Mouse (Mus musculus): ENCODE data around the gene Spata2. TPM values are rescaled to one million over a fixed set of nuclear protein-coding genes. Genes with fewer than 3 reads are reported as not detected.

Spata2 gene
- polyA plus RNA-seq, 1 experiment from 2014 or later: 15.7 TPM

DNA sequence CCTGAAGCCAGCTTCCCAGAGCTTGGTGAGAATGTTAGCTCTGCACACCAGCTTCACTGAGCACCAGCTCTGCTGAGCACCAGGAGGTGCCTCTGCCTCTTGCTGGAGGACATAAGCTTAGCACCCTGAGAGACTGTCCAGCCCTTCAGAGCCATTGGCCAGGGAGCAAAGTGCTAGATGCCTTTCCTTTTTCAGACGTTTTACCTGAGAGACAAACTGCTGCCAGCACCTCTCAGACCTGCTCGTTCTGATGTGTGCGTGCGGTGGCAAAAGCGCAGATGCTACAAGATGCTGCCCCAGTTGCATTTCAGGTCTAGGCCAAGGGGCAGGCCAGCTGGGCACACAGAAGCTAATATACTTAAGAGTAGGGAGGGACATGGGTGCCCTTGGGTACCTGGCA is 17.1 kb downstream of the Spata2 start:
- Histone ChIP-seq H3K4me1 (peaks cover 15% of the 10 kb centered on the region), H3K4me2 (no peak overlapping the region), H3K27ac (peak overlapping the region; percentile 20), H3K9ac (no peak overlapping the region), H3K36me3 (peaks cover 41% of the 10 kb centered on the region), H3K4me3 (no peak overlapping the region), H3K27me3 (no peaks in the 10 kb centered on the region), H3K9me3 (no peaks in the 10 kb centered on the region)
- no peak for ATAC-seq (ENCODE audit: borderline replicate concordance, extremely low read depth, low FRiP score, low TSS enrichment)
- 73% methylated on average over 5 of the region's 5 CpGs for WGBS

DNA sequence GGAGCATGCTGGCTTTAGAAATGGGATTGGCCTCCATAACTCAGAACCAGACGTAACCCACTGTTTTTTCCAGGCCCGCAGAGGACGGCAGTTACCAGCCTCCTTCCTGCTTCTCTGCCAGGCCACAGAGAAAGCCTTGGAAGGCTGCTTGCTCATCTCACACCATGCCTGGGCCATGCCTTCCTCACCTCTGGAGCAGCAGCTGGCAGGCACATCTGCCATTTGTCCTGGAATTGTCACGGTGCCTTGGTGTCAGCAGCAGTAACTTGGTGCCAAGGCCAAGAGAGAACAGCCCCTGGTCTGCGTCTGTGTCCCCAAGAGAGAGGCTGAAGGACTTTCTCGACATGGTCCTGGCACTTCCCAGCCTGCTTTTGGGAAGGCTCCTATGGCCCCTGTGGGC is 18.5 kb downstream of the Spata2 start:
- H3K9ac ChIP-seq: no peak overlapping the region
- no peak overlapping the region for H3K4me3 ChIP-seq
- peaks cover 15% of the 10 kb centered on the region for H3K4me1 ChIP-seq
- H3K4me2 ChIP-seq: no peak overlapping the region
- peaks cover 54% of the 10 kb centered on the region for H3K36me3 ChIP-seq
- no peak for ATAC-seq (ENCODE audit: borderline replicate concordance, extremely low read depth, low FRiP score, low TSS enrichment)
- no peak overlapping the region for H3K27ac ChIP-seq
- no peaks in the 10 kb centered on the region for H3K9me3 ChIP-seq
- no peaks in the 10 kb centered on the region for H3K27me3 ChIP-seq
- 83% methylated on average over 6 of the region's 6 CpGs for WGBS

DNA sequence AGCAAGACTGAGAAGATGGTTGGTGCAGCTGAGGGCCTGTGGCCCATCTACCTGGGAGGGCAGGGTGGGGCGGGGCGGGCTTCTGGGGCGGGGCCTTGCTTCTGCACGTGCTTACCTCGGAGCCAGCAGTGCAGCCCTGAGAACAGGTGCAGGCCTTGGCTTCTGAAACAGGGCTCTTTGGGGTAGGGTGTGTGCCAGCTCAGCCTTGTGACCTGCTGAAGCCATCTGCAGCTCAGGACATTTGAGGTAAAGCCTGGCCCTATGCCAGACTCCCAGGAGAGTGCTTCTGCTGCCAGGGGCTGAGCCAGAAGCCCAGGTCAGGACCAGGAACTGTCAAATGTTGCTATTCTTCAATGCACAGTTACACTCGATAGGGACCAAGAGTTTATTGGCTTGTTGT is 21.1 kb downstream of the Spata2 start:
- peaks cover 66% of the 10 kb centered on the region for H3K36me3 ChIP-seq
- WGBS: 84% methylated on average over 6 of the region's 6 CpGs

DNA sequence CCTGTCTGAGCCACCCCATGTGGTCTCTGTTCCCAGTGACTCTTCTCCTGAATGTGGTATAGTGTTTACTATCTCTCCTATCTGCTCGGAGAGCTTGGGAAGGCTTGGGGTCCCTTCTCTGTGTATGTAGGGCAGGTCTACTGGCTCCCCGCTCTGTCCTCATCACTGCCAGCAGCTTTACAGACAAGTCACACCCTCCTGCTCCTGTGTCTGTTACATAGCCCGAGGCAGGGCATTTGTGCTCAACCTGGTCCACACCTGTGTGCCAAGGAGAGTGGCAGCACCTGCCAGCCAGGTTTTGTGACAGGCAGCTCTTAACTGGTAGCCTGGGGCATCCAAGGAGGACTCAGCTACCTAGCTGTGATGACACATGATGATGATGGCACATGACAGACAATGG is 22.1 kb downstream of the Spata2 start:
- H3K36me3 ChIP-seq: peaks cover 72% of the 10 kb centered on the region
- no peaks in the 10 kb centered on the region for H3K9me3 ChIP-seq
- no peak for ATAC-seq (ENCODE audit: borderline replicate concordance, extremely low read depth, low FRiP score, low TSS enrichment)
- H3K9ac ChIP-seq: no peak overlapping the region
- H3K4me1 ChIP-seq: no peaks in the 10 kb centered on the region; the same call in 1 of the 2 replicates
- no peak overlapping the region for H3K4me3 ChIP-seq
- no peaks in the 10 kb centered on the region for H3K27me3 ChIP-seq
- 84% methylated on average over 3 of the region's 3 CpGs for WGBS
- no peak overlapping the region for H3K4me2 ChIP-seq
- H3K27ac ChIP-seq: no peak overlapping the region

More for the DNA sequence above, 21.1 kb downstream of the Spata2 start:
- Histone ChIP-seq H3K4me3 (no peak overlapping the region), H3K9me3 (no peaks in the 10 kb centered on the region), H3K9ac (no peak overlapping the region), H3K4me1 (peaks cover 10% of the 10 kb centered on the region), H3K4me2 (no peak overlapping the region), H3K27ac (no peak overlapping the region), H3K27me3 (no peaks in the 10 kb centered on the region)
- no peak for ATAC-seq (ENCODE audit: borderline replicate concordance, extremely low read depth, low FRiP score, low TSS enrichment)

DNA sequence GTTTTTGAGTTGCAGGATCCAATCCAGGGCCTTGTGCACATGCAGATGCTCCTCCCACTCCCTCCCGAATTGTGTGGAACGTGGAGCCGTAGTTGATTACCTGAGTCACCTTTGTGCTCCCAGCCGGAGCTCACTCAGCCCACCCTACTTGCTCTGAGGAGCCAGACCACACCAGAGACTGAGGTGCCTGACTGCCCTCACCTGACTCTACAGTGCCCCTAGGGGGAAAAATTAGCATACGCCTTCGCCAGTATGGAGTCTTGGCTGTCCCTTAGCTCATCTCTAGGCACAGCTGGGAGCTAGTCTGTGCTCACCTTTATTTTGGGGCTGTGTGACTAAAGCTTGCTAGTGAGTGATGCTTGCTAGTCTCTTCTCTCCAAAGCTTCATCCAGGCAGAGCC is 24.2 kb downstream of the Spata2 start:
- no peaks in the 10 kb centered on the region for H3K4me1 ChIP-seq
- WGBS: 74% methylated on average over 6 of the region's 6 CpGs
- no peak for ATAC-seq (ENCODE audit: borderline replicate concordance, extremely low read depth, low FRiP score, low TSS enrichment)
- no peaks in the 10 kb centered on the region for H3K9me3 ChIP-seq
- H3K27ac ChIP-seq: no peak overlapping the region
- no peak overlapping the region for H3K4me2 ChIP-seq
- no peaks in the 10 kb centered on the region for H3K27me3 ChIP-seq
- H3K4me3 ChIP-seq: no peak overlapping the region
- H3K36me3 ChIP-seq: peaks cover 64% of the 10 kb centered on the region
- H3K9ac ChIP-seq: no peak overlapping the region

DNA sequence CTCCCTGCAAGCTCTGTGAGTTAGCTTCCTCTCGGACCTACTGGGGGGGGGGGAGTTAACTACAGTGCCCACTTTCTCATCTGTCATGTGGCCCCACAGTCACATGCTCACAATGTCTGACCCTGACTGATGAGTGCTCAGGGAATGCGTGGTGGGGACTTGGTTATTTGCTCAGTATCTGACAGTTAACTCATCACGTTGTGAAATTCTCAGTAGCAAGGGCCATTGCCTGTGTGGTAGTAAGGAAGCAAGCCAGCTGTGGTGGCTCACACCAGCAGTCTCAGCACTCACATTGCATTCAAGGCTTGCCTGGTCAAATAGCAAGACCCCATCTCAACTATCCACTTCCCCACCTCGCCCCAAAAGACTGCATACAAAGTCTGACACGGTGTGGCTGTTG is 25.5 kb downstream of the Spata2 start:
- Histone ChIP-seq H3K4me3 (no peak overlapping the region), H3K9me3 (no peaks in the 10 kb centered on the region), H3K9ac (no peak overlapping the region), H3K4me2 (no peak overlapping the region), H3K4me1 (no peaks in the 10 kb centered on the region), H3K27me3 (no peaks in the 10 kb centered on the region), H3K27ac (no peak overlapping the region), H3K36me3 (peaks cover 57% of the 10 kb centered on the region)
- no peak for ATAC-seq (ENCODE audit: borderline replicate concordance, extremely low read depth, low FRiP score, low TSS enrichment)
- WGBS: 49% methylated on average over 5 of the region's 5 CpGs

DNA sequence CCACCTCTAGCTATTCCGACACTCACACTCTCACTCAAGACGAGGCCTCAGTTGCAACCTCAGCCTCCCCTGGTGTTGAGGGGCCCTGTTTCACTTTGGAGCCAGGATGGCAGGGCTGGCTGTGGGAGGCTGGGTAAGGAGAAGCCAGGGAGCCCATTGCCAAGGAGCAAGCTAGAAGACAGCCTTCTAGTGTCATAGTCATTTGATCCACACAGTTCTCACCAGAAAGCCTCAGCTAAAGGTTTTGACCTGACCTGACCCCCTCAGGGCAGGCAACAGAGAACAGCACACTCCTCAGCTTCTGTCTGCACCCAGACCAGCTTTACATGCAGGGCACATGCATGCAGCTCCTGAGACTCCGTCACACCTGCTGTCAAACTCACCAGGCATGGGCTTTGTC is 26.7 kb downstream of the Spata2 start:
- no peak overlapping the region for H3K4me3 ChIP-seq
- no peak overlapping the region for H3K4me2 ChIP-seq
- H3K36me3 ChIP-seq: peaks cover 45% of the 10 kb centered on the region
- no peak overlapping the region for H3K9ac ChIP-seq
- H3K9me3 ChIP-seq: no peaks in the 10 kb centered on the region
- H3K4me1 ChIP-seq: no peaks in the 10 kb centered on the region
- no peaks in the 10 kb centered on the region for H3K27me3 ChIP-seq
- ATAC-seq (ENCODE audit: borderline replicate concordance, extremely low read depth, low FRiP score, low TSS enrichment): no peak
- WGBS: 85% methylated on average over 3 of the region's 3 CpGs
- H3K27ac ChIP-seq: no peak overlapping the region

DNA sequence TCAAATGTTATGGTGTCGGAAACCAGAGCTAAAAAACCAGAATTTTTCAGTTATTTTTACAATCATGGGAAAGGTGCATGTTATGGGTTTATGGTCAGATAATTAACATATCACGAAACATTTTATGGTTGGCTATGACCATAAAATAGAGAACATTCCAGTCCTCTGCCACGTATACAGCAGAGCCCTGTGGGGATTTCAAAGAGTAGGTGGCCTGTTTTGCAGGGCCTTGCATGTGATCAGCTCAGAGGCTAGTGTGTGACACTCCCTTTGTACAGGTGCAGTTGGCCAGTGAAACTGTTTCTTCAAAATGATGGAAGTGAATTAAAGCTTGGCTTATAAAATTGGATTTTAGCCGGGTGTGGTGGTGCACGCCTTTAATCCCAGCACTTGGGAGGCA is 28.9 kb downstream of the Spata2 start:
- no peak overlapping the region for H3K4me2 ChIP-seq
- H3K9me3 ChIP-seq: no peaks in the 10 kb centered on the region
- no peak overlapping the region for H3K4me3 ChIP-seq
- WGBS: 96% methylated on average over 5 of the region's 5 CpGs
- H3K4me1 ChIP-seq: no peaks in the 10 kb centered on the region
- no peak overlapping the region for H3K27ac ChIP-seq
- ATAC-seq (ENCODE audit: borderline replicate concordance, extremely low read depth, low FRiP score, low TSS enrichment): no peak
- peaks cover 30% of the 10 kb centered on the region for H3K36me3 ChIP-seq
- no peaks in the 10 kb centered on the region for H3K27me3 ChIP-seq
- H3K9ac ChIP-seq: no peak overlapping the region

DNA sequence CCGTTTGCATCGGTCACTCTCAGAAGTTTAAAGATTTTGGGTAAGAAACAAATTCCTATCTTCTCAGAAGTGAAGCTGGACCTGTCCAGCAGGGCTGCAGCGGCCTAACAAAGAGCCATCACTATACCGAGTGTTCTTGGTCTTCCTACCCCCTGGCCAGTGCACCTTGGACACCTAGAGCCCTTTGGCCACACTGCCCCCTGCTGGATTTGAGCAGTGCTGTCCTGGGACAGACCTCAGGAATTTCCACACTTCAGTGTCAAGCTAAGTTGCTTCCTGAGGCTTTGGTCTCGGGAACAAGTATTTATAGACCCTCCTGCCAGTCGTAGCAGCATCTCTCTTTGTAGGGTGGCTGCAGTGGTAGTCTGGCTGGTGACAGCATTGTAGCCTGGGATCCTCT is 29.7 kb downstream of the Spata2 start:
- ATAC-seq (ENCODE audit: borderline replicate concordance, extremely low read depth, low FRiP score, low TSS enrichment): no peak
- Histone ChIP-seq H3K9ac (no peak overlapping the region), H3K4me3 (no peak overlapping the region), H3K9me3 (no peaks in the 10 kb centered on the region), H3K27me3 (no peaks in the 10 kb centered on the region), H3K36me3 (peaks cover 29% of the 10 kb centered on the region), H3K27ac (no peak overlapping the region), H3K4me1 (no peaks in the 10 kb centered on the region), H3K4me2 (no peak overlapping the region)
- 52% methylated on average over 6 of the region's 6 CpGs for WGBS

DNA sequence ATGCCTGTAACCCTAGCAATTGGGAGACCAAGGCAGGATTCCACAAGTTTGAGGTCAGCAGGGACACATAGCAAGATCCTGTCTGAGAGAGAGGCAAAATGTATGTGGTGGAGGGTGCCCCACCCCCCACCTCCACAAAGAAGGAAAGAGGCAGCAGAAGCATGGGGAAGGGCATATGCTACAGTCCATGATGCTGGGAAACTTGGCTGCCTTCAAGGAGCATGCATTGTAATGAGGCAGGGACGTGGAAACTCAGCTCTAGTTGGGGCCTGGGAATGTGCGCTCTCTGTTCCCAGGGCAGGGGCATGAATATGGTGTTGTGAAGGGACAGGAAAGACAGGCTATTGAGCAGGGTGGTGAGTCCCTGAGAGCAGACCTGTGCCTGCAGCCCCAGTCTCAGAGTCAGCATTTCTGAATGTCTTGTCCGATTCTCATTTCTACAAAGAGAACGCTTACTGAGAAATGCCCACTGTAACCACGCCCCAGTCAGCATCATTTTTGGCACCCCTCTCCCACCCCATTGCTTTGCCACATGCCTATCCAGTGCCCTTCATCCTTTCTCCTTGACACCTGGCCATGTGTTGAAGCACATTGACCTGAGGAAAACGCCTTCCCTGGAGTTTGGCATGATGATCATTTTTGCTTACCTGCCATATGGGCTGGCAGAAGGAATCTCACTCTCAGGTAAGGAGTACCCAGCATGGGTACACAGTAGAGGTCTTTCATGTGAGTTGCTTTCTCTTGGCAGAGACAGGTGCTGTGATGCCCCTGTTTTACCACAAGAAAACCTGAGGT is 33.4 kb downstream of the Spata2 start:
- no peaks in the 10 kb centered on the region for H3K4me1 ChIP-seq
- H3K27me3 ChIP-seq: no peaks in the 10 kb centered on the region
- H3K9ac ChIP-seq: no peak overlapping the region
- peaks cover 39% of the 10 kb centered on the region for H3K36me3 ChIP-seq
- no peak overlapping the region for H3K4me2 ChIP-seq
- no peak for ATAC-seq (ENCODE audit: borderline replicate concordance, extremely low read depth, low FRiP score, low TSS enrichment)
- no peak overlapping the region for H3K4me3 ChIP-seq
- H3K27ac ChIP-seq: no peak overlapping the region
- 91% methylated on average over 6 of the region's 6 CpGs for WGBS
- H3K9me3 ChIP-seq: no peaks in the 10 kb centered on the region

DNA sequence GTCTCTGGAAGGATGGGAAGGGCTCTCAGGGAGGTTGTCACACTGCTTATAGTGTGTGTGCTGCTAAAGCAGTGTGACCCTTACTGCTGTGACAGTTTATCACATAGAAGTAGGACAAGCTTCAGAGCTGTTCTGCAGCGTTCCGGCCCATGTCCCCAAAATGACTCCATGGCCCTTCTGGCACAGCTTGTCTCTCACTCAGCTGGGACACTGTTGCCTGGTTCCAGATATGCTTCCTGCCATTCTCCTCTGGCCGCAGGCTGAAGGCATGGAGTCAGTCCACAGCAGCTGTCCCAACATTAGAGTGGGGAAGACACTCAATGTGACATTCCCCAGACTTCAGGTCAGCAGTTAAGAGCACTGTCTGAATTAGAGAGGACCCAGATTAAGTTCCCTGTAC is 34.1 kb downstream of the Spata2 start:
- Histone ChIP-seq H3K4me2 (no peak overlapping the region), H3K9ac (no peak overlapping the region), H3K9me3 (no peaks in the 10 kb centered on the region), H3K4me1 (no peaks in the 10 kb centered on the region), H3K36me3 (peaks cover 46% of the 10 kb centered on the region), H3K27me3 (no peaks in the 10 kb centered on the region), H3K4me3 (no peak overlapping the region), H3K27ac (no peak overlapping the region)
- 96% methylated on average over 3 of the region's 3 CpGs for WGBS
- no peak for ATAC-seq (ENCODE audit: borderline replicate concordance, extremely low read depth, low FRiP score, low TSS enrichment)

DNA sequence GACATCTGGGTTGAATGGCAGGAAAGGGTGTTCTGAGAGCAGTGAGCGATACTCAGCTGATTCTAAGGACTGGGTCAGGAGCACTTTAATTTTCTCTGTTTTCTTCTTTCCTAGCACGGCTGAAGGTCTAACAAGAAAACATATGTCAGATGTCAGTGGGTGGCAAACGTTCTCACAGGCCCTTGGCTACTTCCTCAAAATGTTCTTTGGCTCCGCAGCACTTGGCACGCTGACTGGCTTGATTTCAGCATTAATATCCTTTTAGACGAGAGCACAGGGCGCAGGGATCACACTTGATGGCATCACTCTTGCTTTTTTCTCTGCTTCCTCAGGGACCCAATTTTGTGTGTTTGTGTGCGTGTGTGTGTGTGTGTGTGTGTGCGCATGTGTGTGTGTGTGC is 35.5 kb downstream of the Spata2 start:
- 84% methylated on average over 9 of the region's 9 CpGs for WGBS
- Histone ChIP-seq H3K4me3 (no peak overlapping the region), H3K27me3 (no peaks in the 10 kb centered on the region), H3K27ac (no peak overlapping the region), H3K36me3 (peaks cover 54% of the 10 kb centered on the region), H3K9ac (no peak overlapping the region), H3K9me3 (no peaks in the 10 kb centered on the region), H3K4me2 (no peak overlapping the region), H3K4me1 (no peaks in the 10 kb centered on the region)
- ATAC-seq (ENCODE audit: borderline replicate concordance, extremely low read depth, low FRiP score, low TSS enrichment): no peak

Measured in lung, embryonic 15.5 days (tissue).